Mouse (Mus musculus): ENCODE measurements at regions not wholly inside any gene's neighbourhood (a gene's known extent, or its start where the extent isn't known, plus 50 kb on each side); places are given as distances from the start of the nearest gene placed in this dataset.

DNA sequence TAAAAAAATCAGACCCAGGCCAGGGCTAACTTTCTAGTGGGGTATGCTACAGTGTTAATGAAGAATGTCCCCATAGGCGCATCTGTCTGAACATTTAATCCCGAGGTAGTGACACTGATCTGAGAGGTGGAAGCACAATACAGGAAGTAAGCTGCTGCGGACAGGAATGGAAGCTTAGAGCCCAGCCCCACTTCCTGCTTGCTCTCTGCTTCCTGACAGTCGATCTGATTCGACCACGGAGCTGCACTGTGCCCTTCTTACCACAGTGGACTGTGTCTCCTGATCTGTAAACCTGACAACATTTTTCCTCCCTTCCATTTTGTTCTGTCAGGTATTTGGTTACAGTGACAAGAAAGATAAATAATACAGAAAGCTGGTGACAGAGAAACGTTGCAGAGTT, 77.5 kb upstream of the Vamp9 start:
- TF ChIP-seq POU5F1 (IDR thresholded peaks at IDR 0.05; ENCODE audit: borderline replicate concordance, low read length) (no peak), NANOG (IDR thresholded peaks at IDR 0.05; ENCODE audit: borderline replicate concordance, low read length) (no peak), CTCF (conservative IDR thresholded peaks at IDR 0.05; ENCODE audit: low read length) (no peak)

DNA sequence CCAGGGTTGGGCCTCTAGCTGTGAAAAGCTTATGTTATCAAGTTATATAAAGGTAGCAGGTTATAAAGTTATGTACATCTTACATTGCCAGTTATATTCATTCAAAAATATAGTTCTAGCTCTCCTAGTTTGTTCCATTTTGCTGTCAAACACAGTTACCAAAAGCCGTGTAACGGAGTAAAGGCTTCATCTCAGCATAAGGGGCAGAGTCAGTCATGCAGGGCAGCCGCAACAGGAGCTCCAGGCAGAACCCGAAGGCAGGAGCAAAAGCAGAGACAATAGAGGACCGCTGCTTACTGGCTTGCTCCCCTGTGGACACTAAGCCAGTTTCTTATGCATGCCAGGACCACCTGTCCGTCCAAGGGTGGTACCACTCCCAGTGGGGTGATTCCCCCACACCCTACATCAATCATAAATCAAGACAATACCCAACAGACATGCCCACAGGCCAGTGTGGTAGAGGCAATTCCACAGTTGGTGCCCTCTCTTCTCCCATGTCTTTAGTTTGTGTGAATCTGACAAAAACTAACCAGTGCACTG, 67.7 kb upstream of the Vamp9 start:
- Histone ChIP-seq H3K36me3 (ENCODE audit: insufficient read depth, low read length) (no peaks in the 10 kb centered on the region), H3K9me3 (ENCODE audit: low read length) (no peaks in the 10 kb centered on the region), H3K4me1 (replicated peaks; ENCODE audit: low read depth, low read length) (no peaks in the 10 kb centered on the region), H3K27me3 (ENCODE audit: insufficient read depth, low read length) (0 out of 2 replicates have a peak, but pooled peaks cover 2% of the 10 kb centered on the region), H3K4me3 (replicated peaks; ENCODE audit: low read length) (no peak overlapping the region)
- no peak for TF ChIP-seq CTCF (conservative IDR thresholded peaks at IDR 0.05; ENCODE audit: low read length)
- no peak for TF ChIP-seq NANOG (IDR thresholded peaks at IDR 0.05; ENCODE audit: borderline replicate concordance, low read length)
- TF ChIP-seq POU5F1 (IDR thresholded peaks at IDR 0.05; ENCODE audit: borderline replicate concordance, low read length), result no peak

More for the DNA sequence above, 77.5 kb upstream of the Vamp9 start:
- Histone ChIP-seq H3K4me3 (replicated peaks; ENCODE audit: low read length) (no peak overlapping the region), H3K36me3 (ENCODE audit: insufficient read depth, low read length) (no peaks in the 10 kb centered on the region), H3K4me1 (replicated peaks; ENCODE audit: low read depth, low read length) (peaks cover 20% of the 10 kb centered on the region), H3K27me3 (ENCODE audit: insufficient read depth, low read length) (no peaks in the 10 kb centered on the region), H3K9me3 (ENCODE audit: low read length) (peaks cover 7% of the 10 kb centered on the region; the same call in 1 of the 2 replicates)

DNA sequence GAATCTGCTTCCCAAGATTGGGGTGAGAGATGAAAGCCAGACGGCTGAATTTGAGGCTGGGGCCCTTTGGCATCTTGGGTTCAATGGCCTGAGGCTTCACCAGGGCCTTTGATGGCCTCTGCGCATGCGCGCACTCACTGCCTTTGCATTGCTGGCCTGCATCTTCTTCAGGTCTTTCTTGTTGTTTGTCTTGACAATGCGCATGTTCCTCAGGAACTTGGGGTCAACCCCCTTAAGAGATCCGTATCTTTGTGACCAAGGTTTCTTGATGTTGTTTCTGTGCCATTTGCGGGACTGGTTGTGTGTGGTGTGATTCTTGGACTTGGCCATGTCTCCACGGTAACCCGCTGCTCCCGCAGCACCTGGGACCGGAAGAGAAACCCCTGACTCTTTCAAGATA, 66.4 kb upstream of the Vamp9 start:
- no peaks in the 10 kb centered on the region for H3K4me1 ChIP-seq (replicated peaks; ENCODE audit: low read depth, low read length)
- TF ChIP-seq NANOG (IDR thresholded peaks at IDR 0.05; ENCODE audit: borderline replicate concordance, low read length) (no peak), POU5F1 (IDR thresholded peaks at IDR 0.05; ENCODE audit: borderline replicate concordance, low read length) (no peak)
- no peaks in the 10 kb centered on the region for H3K36me3 ChIP-seq (ENCODE audit: insufficient read depth, low read length)
- H3K9me3 ChIP-seq (ENCODE audit: low read length), result no peaks in the 10 kb centered on the region
- H3K4me3 ChIP-seq (replicated peaks; ENCODE audit: low read length), result no peak overlapping the region
- 0 out of 2 replicates have a peak, but pooled peaks cover 2% of the 10 kb centered on the region for H3K27me3 ChIP-seq (ENCODE audit: insufficient read depth, low read length)

DNA sequence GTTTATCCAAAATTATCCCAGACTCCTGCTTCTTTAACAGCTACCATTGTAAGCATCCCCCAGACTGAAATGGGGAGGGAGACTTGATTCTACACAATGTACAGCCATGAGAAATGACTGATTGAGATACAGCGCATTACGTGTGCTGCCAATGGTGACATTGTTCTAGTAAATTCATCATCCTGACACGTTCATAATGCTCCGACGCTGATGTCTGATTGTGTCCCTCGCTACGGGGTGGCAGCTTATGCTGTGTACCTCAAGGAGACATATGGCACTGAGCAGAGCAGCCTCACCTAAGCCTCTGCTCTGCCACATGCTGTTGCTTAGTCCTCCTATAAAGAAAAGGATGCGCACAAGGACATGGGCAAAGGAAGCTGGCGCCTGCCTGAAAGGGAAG, 65.2 kb upstream of the Vamp9 start:
- Histone ChIP-seq H3K9me3 (ENCODE audit: low read length) (no peaks in the 10 kb centered on the region; the same call in 1 of the 2 replicates), H3K4me1 (replicated peaks; ENCODE audit: low read depth, low read length) (no peaks in the 10 kb centered on the region), H3K36me3 (ENCODE audit: insufficient read depth, low read length) (no peaks in the 10 kb centered on the region), H3K27me3 (ENCODE audit: insufficient read depth, low read length) (0 out of 2 replicates have a peak, but pooled peaks cover 2% of the 10 kb centered on the region), H3K4me3 (replicated peaks; ENCODE audit: low read length) (no peak overlapping the region)
- TF ChIP-seq NANOG (IDR thresholded peaks at IDR 0.05; ENCODE audit: borderline replicate concordance, low read length) (no peak), CTCF (conservative IDR thresholded peaks at IDR 0.05; ENCODE audit: low read length) (no peak), POU5F1 (IDR thresholded peaks at IDR 0.05; ENCODE audit: borderline replicate concordance, low read length) (no peak)

DNA sequence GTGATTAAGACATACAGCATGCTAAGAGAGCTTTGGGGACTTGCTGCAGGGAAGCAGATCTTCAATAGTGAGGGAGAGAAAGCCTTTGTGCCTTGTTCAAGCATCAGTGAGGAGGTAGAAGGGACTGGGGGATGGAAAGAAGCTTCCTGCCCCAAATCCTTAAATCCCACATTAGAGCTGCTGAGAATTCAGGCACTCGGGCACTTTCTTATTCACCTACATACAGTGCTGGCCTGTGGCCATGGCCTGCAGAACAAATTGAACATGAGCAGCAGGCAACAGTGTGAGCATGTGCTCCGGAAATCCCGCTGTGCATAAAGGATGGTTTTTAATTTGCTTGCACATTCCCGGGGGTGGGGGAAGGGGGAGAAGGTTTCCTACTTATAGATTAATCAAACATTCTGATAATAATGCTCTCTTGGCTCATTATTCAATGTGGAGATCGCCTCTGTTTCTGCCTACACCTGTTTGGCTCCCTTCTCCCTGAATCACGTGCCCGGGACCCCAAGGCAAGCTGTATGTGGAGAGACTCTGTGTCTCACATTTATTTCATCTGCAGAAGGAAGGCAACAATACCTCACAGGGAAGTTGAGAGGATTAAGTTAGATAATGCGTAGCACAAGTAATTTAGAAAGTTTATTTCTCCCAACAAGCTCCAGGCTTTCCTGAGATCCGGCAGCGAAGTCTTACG, 60.3 kb upstream of the Vamp9 start:
- Histone ChIP-seq H3K36me3 (ENCODE audit: insufficient read depth, low read length) (no peaks in the 10 kb centered on the region), H3K27me3 (ENCODE audit: insufficient read depth, low read length) (0 out of 2 replicates have a peak, but pooled peaks cover 2% of the 10 kb centered on the region), H3K9me3 (ENCODE audit: low read length) (no peaks in the 10 kb centered on the region; the same call in 1 of the 2 replicates), H3K4me1 (replicated peaks; ENCODE audit: low read depth, low read length) (no peaks in the 10 kb centered on the region), H3K4me3 (replicated peaks; ENCODE audit: low read length) (no peak overlapping the region)
- TF ChIP-seq NANOG (IDR thresholded peaks at IDR 0.05; ENCODE audit: borderline replicate concordance, low read length) (no peak), POU5F1 (IDR thresholded peaks at IDR 0.05; ENCODE audit: borderline replicate concordance, low read length) (no peak), CTCF (conservative IDR thresholded peaks at IDR 0.05; ENCODE audit: low read length) (no peak)

DNA sequence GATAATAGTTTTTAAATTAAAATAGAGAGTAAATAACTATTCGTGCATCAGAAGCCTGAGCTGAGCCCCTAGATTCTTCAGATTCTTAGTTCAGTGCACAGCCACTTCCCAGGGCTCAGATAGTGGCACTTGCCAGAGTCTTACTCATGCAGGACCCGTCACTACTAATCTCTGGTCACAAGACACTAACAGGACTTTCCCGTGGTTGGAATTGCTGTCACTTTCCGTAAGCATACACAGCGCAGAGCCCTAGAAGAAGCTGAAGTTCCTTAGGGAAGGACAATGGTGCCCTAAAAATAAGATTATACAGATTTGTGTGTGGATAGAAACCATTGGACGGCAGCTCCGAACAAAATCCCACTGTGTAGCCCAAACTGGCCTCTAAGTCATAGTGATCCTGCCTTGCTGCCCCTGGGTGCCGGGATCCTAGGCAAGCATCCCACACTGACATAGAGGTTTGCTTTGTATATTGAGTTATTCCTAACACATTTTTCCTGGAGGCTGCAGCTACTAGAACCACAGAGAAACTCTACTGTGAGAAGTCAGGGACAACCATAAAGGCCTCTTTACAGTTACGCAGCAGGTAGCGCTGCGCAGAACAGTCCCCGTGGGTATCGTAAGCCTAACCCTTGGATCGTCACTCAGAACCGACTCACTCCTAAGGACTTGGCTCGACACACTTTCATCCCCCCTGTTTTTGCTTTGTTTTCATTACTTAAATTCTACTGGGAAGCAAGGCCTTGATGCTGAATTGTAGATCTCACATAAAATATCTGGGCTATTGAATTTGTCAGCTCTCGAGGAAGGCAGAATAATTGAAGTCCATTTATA, 57.7 kb upstream of the Vamp9 start:
- H3K4me1 ChIP-seq (replicated peaks; ENCODE audit: low read depth, low read length), result no peaks in the 10 kb centered on the region
- TF ChIP-seq NANOG (IDR thresholded peaks at IDR 0.05; ENCODE audit: borderline replicate concordance, low read length) (no peak), CTCF (conservative IDR thresholded peaks at IDR 0.05; ENCODE audit: low read length) (no peak), POU5F1 (IDR thresholded peaks at IDR 0.05; ENCODE audit: borderline replicate concordance, low read length) (no peak)

DNA sequence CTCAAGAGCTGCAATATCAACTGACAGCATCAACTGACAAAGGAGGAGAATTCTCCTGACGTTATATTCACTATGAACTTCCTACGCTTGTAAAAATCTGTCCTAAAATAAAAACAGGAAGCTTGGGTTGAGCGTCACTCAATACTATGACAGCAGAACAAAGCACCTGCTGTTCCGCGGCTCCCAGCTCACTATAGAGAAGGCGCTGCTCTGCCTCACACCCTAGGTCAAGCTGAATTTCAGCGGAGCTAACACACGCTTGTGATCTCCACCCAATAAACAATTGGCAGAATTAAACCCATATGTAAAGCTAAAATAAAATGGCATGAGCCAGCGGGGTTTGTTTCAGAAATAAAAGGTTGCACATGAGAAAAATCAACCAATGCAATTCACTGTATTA, 57.1 kb upstream of the Vamp9 start:
- TF ChIP-seq CTCF (conservative IDR thresholded peaks at IDR 0.05; ENCODE audit: low read length) (no peak), NANOG (IDR thresholded peaks at IDR 0.05; ENCODE audit: borderline replicate concordance, low read length) (no peak)
- Histone ChIP-seq H3K27me3 (ENCODE audit: insufficient read depth, low read length) (no peaks in the 10 kb centered on the region), H3K9me3 (ENCODE audit: low read length) (no peaks in the 10 kb centered on the region; the same call in 1 of the 2 replicates), H3K4me3 (replicated peaks; ENCODE audit: low read length) (no peak overlapping the region), H3K36me3 (ENCODE audit: insufficient read depth, low read length) (no peaks in the 10 kb centered on the region), H3K4me1 (replicated peaks; ENCODE audit: low read depth, low read length) (no peaks in the 10 kb centered on the region)

More for the DNA sequence above, 57.7 kb upstream of the Vamp9 start:
- Histone ChIP-seq H3K27me3 (ENCODE audit: insufficient read depth, low read length) (no peaks in the 10 kb centered on the region), H3K9me3 (ENCODE audit: low read length) (no peaks in the 10 kb centered on the region; the same call in 1 of the 2 replicates), H3K4me3 (replicated peaks; ENCODE audit: low read length) (no peak overlapping the region), H3K36me3 (ENCODE audit: insufficient read depth, low read length) (no peaks in the 10 kb centered on the region)

DNA sequence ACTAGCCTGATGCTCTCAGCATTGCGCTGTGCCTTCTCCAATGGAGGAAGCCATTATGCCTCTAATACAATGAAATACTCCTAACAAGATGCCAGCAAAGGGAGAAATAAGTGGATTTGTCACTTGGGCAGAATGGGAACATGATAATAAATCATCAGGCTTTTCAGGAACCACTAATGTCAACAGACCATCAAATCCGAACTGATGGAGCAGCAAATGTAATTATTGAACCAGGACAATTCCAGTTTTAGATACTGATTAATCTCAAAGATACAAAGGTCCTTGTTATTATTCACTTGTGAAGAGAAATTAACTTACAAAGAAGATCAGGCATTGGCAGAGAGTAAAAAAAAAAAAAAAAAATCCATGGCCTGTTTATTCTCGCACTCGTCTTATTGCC, 53.7 kb upstream of the Vamp9 start:
- TF ChIP-seq CTCF (conservative IDR thresholded peaks at IDR 0.05; ENCODE audit: low read length) (no peak), POU5F1 (IDR thresholded peaks at IDR 0.05; ENCODE audit: borderline replicate concordance, low read length) (no peak), NANOG (IDR thresholded peaks at IDR 0.05; ENCODE audit: borderline replicate concordance, low read length) (no peak)
- peaks cover 6% of the 10 kb centered on the region for H3K4me1 ChIP-seq (replicated peaks; ENCODE audit: low read depth, low read length)
- no peaks in the 10 kb centered on the region for H3K36me3 ChIP-seq (ENCODE audit: insufficient read depth, low read length)
- no peaks in the 10 kb centered on the region for H3K9me3 ChIP-seq (ENCODE audit: low read length)
- no peak overlapping the region for H3K4me3 ChIP-seq (replicated peaks; ENCODE audit: low read length)
- peaks cover 7% of the 10 kb centered on the region for H3K27me3 ChIP-seq (ENCODE audit: insufficient read depth, low read length)

All from E14TG2a.4 (cell line).